Mouse (Mus musculus): Measurements from ENCODE around the gene Nuak2.
A peak's percentile ranks its signal among the peaks of the same experiment; 100 is the strongest.

DNA sequence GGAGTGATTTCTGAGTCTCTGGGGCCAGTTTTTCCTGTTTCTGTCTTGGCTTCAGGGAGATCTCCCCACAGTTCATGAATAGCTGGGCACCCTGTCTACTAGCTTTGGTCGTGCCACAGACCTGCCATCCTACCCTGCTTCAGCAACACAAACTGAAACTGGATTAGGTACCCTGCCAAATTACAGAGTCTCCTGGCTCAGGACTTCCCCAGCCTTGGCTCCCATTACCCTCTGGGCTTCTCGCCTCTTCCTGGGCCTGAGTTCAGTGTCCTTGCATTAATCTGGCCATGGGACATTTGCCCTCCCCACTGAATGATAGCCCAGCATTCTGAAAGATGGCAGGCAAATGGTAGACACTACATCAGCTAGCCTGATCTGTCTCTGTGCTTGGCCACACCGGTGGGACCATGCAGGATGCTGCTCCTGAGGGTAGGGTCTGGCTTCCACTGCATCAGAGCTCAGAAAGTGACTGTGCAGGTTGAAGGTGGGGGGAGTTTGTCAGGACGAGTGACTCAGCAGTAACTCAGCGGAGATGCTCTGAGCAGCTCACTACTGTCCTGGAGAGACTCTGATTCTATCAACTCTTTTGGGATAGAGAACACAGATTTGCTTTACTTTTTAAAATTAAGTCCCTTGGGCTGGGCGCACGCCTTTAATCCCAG lies 49.1 kb downstream of the Nuak2 start:
- peak; percentile 7; the same call in 1 of the 2 replicates for TF ChIP-seq EP300 (IDR thresholded peaks at IDR 0.05; ENCODE audit: low read depth)
- TF ChIP-seq CTCF (IDR thresholded peaks at IDR 0.05; ENCODE audit: low read depth): no peak
